Mouse (Mus musculus) CD4-positive, CD25-positive, alpha-beta regulatory T cell, adult 9 weeks (primary cell): ENCODE data around the gene Unc45b. TPM values are rescaled to one million over a fixed set of nuclear protein-coding genes. Genes with fewer than 3 reads are reported as not detected.

ENCODE experiments used
- polyA plus RNA-seq: library from polyadenylated mRNA; unstranded; fragments of 100-300 nt; shearing (Covaris generic); gene quantifications from one replicate; pipeline ENCODE4 v1.2.1, GENCODE M21; 2017

Gene Unc45b
- polyA plus RNA-seq: not detected

DNA sequence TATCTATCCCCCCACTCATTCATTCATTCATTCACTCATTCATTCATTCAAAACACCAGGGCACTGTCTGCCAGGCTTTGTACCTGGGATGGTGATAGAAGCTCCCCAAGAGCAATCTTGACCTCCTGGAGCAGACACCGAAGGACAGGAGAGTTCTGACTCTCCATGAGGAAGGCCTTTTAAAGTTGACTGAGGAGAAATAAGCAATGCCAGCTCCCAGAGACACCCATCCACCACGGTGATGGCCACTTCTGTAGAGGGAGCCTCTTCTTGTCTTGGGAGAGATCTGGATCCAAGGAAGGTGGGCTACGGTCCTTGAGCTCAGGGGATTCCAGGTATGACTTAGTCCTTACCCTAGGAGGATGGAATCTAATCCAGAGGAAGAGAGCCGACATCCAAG lies at the start of gene Unc45b:
TSS of gene Unc45b (plus strand) at position 301 of the 400 bp plus-strand sequence.

DNA sequence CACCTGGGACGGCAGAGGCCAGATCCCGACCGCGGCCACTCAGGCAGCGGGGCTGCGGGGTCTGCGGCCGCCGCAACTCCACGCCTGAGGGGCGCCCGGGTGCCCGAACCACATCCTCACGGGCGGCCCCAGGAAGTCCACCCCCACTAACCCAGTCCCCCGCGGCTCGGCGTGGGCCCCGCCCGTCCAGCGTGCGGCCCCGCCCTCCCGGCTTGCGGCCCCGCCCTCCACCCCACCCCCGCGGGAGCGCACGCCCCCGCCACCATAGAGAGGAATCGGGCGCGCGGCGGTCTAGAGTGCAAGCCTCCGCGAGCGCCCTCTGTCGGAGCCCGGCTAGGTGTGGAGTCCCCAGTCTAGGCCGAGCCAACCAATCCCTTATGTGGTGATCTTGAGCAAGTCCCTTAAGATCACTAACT lies 39.3 kb upstream of the Unc45b start, which contains the start of gene Rffl:
TSS of gene Rffl (minus strand) at position 180 of the 416 bp plus-strand sequence.

DNA sequence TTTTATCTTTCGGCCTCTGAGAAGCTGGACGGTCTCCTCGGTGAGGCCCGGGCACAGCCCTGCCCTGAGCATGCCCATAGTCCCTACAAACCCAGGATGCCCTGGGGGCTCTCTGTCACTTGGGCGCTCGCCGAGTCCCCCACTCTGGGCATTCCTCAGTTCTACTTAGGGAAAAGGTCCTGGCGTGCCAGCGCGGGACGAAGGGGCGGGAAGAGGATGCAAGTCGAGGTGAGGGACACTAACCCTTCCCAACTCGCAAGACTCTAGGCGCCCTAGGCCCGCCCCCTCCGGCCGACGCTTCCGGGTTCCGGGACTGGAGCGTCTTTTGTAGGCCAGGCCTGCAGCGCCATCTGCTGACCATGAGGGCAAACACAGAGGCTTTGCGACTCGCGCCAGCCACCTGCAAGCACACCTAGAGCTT lies 20.0 kb upstream of the Unc45b start, which contains the start of gene Rad51d:
TSS of gene Rad51d (minus strand) at position 273 of the 421 bp plus-strand sequence.

DNA sequence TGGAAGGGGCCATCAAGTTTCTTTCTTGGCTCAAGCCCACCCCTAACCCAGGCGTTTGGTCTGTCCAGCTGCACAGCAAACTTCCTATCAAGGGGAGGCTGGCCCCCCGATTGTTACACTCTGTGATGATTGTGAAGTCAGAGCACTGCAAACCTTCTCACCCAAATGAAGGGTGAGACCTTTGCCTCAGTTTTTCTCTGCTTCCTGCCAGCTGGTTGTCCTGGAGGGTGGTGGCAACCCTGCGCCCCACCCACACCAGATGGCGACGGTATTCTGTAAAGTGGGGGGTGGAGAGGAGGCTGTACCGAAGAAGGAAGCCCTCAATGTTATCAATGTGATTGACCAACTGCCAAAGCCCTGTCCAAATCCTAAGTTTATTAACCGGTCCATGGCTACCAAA lies 18.4 kb upstream of the Unc45b start, which contains the start of gene Fndc8:
TSS of gene Fndc8 (plus strand) at position 189 of the 400 bp plus-strand sequence.

DNA sequence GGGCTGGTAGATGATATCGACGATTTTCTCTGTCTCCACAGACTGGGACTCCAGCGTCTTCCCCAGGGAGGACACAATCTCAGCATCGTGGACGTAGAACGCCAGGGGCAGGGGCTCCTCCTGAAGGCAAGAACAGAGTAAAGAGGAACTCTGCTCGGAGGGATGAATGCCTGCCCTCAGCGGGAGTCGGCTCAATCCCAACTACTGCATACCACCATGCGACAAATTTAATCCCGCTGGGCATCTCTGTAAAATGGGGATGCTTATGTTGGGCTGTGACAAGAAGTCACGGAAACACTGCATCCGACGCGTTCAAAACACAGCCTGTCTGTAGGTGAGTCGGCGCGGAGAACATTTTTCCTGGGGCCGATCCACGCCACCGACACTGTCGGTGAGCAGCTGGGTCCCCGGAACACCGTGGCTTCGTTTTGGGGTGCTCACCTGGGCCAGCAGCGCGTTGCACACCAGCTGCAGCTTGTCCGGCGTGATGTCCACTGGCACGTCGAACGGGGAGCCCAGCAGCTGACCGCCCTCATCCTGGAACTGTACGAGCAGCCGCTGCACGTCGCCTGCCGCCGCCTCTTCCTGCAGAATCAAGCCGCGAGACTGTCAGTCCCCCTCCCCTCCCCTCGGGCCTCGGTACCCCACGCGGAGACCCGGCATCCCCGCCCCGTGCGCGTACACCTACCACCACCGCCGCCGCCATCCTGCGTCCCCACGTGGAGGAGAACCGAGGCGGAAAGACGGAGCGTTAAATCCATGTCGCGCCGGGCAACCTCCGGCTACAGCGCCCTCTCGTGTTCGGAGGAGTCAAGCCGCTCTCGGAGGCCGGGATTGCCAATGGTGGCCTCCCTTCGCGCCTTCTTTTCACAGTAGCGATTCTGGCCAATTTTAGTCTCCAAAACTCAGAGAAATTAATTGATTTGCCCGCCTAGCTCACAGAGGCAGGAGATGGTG lies 2.4 kb upstream of the Unc45b start, which contains the start of gene Nle1:
TSS of gene Nle1 (minus strand) at position 761 of the 957 bp plus-strand sequence.

DNA sequence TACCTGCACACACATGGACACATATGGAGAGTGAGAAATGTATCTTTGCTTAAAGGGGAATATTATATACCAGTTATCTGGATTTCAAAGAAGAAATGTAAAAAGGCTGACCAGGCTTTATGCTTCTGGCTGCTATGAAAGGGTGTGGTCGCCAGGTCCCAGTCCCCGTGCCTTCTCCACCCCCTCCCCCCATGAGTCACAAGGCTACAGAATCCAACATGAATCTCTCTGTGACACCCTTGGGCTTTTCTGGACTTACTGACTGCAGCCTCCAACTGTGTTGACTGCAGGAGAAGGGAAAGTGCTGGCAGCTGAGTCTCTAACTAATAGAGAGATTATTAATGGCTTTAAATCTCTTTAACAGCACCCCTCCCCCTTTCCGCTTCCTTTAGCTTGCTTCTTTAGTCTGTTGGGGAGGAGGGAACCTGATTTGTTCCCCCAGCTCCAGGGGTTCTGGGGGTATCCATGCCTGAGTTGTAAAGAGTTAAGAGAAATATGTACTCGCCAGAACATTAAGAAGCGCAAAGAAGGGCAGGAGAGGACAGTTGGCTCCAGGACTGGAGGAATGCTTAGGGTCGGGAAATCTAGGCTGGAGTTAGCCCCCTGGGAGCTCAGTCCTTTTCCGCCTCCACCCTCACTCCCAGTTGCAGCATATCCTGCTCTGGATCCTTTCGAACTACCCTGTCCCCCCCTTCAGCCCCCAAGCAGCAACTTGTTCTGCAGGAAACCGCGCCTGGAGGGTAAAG lies 40.6 kb downstream of the Unc45b start, which contains the start of gene Slfn5:
TSS of gene Slfn5 (plus strand) at position 614 of the 746 bp plus-strand sequence.

DNA sequence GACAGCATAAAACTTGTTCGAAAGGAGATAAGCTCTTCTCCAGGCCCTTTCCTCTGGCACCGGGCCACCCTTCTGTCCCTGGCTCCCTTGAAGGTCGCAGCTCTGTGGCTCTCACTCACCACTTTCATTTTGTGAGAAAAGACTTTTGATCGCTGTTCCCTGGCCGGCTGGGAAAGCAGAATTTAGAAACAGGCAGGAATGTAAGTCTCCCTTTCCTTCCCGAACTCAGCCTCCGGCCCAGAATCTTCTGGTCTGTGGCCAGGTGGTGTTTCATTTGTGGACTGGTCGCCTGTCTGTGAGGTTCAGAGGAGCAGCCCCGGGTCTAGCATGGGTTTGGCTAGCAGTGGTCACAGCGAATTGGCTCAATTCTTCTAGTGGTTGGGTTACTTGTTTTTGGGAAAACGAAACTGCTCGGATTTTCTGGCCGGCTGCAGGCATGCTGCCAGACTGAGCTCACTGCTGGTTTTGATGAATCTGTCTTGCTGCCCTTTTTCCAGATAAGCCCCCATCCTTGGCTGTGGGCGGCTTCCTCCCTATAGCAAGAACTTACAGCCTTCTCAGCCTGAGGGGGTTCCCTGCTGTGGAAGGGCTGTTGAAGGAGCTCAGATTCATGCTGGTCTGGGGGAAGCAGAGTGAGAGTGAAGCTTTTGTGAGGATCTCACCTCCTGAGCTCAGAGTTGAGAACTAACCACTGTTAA lies 81.3 kb downstream of the Unc45b start, which contains the start of gene Slfn9:
TSS of gene Slfn9 (minus strand) at position 362 of the 698 bp plus-strand sequence.

Other genes with a start within 250 kb of the Unc45b start
- gene Cct6b, start 146.2 kb upstream of the Unc45b start, polyA plus RNA-seq: 0.86 TPM
- 42.0 TPM for gene Zfp830, start 146.2 kb upstream of the Unc45b start, polyA plus RNA-seq
- gene Lig3, start 129.4 kb upstream of the Unc45b start, polyA plus RNA-seq: 40.7 TPM
- 11.4 TPM for gene Rffl, start 39.3 kb upstream of the Unc45b start, polyA plus RNA-seq
- 40.0 TPM for gene Rad51d, start 19.9 kb upstream of the Unc45b start, polyA plus RNA-seq
- gene Fndc8, start 18.4 kb upstream of the Unc45b start, polyA plus RNA-seq: not detected
- gene Nle1, start 2.1 kb upstream of the Unc45b start, polyA plus RNA-seq: 44.2 TPM
- gene Slfn5, start 40.8 kb downstream of the Unc45b start, polyA plus RNA-seq: 56.4 TPM
- 16.9 TPM for gene Slfn9, start 81.3 kb downstream of the Unc45b start, polyA plus RNA-seq
- 149 TPM for gene Slfn8, start 110.3 kb downstream of the Unc45b start, polyA plus RNA-seq
- gene Slfn2, start 154.6 kb downstream of the Unc45b start, polyA plus RNA-seq: 826 TPM
- 312 TPM for gene Slfn1, start 206.3 kb downstream of the Unc45b start, polyA plus RNA-seq